Mouse (Mus musculus): ENCODE data around the gene Akr1cl. TPM values are rescaled to one million over a fixed set of nuclear protein-coding genes. Genes with fewer than 3 reads are reported as not detected.

Gene Akr1cl
- total RNA-seq, 2 experiments from 2014 or later: 0.29 TPM; not detected in 1

DNA sequence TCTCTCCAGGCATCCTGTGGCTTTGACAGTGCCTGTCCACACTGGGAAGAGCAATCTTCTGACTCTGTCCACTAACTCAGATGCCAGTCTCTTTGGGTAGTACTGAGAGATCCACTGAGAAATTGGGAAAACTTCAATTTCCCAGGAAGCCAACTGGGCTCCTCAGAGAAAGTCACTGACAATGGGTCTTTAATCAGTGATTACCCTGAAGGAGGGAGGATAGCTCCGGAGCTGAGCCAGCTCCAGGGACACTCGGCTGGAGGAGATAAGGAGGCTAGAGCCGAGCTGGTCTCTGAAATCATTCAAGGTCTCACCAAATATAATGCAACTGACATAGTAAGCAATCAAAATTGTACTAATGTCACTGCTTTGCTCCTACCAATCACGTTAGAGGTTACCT, 28.0 kb downstream of the Akr1cl start:
- intact Hi-C loops (cut with DNase I): no loop called here
- DNase-seq: no peak

- intact Hi-C loops (cut with DNase I): no loop called here
- DNase-seq: no peak
These were observed 39.4 kb downstream of the Akr1cl start for GRCm38 (mm10) chr1:64993206-64993605.

DNA sequence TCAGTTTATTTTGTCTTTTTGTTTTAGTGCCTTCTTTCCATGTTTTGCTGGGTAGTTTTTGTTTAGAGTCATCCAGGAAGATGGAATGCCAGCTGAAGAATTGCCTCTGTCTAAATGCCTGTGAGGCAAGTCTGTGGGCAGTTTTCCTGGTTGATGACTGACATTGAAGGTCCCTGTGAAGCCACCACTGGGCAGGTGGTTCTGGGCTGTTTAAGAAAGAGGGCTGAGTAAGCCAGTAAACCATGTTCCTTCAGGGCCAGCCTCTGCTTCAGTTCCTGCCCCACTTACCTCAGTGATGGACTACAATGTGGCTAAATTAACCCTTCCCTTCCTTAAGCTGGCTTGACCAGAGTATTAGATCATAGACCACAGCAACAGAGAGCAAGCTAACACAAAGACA, 44.4 kb downstream of the Akr1cl start:
- DNase-seq: no peak
- intact Hi-C loops (cut with DNase I): loop anchor here (5.0 to 10.0 kb wide), 2 partner anchors 271 to 373 kb away; partner anchors contain the start of gene Mettl21a

GRCm38 (mm10) chr1:64986120-64986519, 46.4 kb downstream of the Akr1cl start:
- intact Hi-C loops (cut with DNase I): loop anchor here (5.0 to 10.0 kb wide), 2 partner anchors 269 to 371 kb away; partner anchors contain the start of gene Mettl21a
- peak; percentile 51 to 66 for DNase-seq

GRCm38 (mm10) chr1:64983247-64983646, 49.3 kb downstream of the Akr1cl start:
- DNase-seq: no peak
- intact Hi-C loops (cut with DNase I): loop anchor here (5.0 to 10.0 kb wide), 2 partner anchors 61 to 368 kb away; partner anchors contain the start of gene Mettl21a

GRCm38 (mm10) chr1:64978321-64978799, 54.2 kb downstream of the Akr1cl start:
- intact Hi-C loops (cut with DNase I): no loop called here

DNA sequence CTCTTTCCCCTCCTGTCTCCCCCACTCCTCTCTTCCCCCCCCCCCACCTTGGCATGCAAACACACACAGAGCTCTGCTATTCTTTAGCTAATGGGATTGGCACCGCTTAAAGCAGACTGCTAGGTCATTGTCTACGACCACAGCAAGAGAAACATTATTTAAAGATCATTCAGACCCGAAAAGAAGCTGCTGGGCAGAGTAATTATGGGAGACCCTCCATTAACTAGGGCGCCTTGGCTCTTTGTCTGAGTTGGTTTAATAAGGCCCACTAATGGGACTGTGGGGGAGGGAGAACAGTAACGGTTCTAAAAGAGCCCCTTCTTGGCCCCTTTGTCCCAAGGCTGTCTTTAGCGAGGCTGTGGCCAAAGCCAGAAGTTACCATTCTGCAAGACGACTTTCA, 57.2 kb downstream of the Akr1cl start:
- intact Hi-C loops (cut with DNase I): no loop called here
- no peak for DNase-seq

More at GRCm38 (mm10) chr1:64978321-64978799, 54.2 kb downstream of the Akr1cl start:
- no peak for DNase-seq

DNA sequence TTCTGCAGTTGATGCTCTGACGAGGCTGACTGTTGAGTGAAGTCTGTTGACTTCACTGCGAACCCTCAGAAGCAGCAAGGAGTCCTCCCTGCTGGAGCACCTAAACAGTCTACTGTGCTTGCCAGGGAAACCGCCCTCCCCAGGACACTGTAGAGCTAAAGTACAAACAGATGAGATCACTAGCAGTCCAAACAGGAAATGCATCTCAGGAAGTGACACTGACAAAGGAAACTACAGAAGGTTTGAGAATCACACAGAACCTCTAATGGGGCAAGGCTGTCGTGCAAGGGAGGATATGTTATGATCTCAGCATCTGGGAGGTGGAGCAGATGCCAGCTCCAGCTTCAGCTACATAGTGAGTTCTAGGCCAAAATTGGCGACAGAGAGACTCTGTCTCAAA, 61.9 kb downstream of the Akr1cl start:
- intact Hi-C loops (cut with DNase I): no loop called here
- no peak for DNase-seq

Other genes starting within 250 kb of the Akr1cl start
- gene Plekhm3, start 75.9 kb downstream of the Akr1cl start, total RNA-seq (2021): 10 to 100 TPM in 1 of 2 experiments, 1 to 10 TPM in 1; 6.8 to 10.8 TPM
- gene Cryge, start 18.4 kb upstream of the Akr1cl start, total RNA-seq (2021): not detected
- not detected for gene Crygd, start 30.7 kb upstream of the Akr1cl start, total RNA-seq (2021)
- not detected for gene Crygc, start 40.9 kb upstream of the Akr1cl start, total RNA-seq (2021)
- gene Crygb, start 49.5 kb upstream of the Akr1cl start, total RNA-seq (2021): not detected
- not detected for gene Cryga, start 70.6 kb upstream of the Akr1cl start, total RNA-seq (2021)
- not detected for gene Gm28845, start 86.8 kb upstream of the Akr1cl start, total RNA-seq (2021)
- gene D630023F18Rik, start 90.5 kb upstream of the Akr1cl start, total RNA-seq (2021): not detected
- gene Idh1, start 153.7 kb upstream of the Akr1cl start, total RNA-seq (2021): 10 to 100 TPM; 54.2 to 76.5 TPM
- gene Pikfyve, start 153.9 kb upstream of the Akr1cl start, total RNA-seq (2021): 10 to 100 TPM; 12.7 to 13.5 TPM
- not detected for gene Pth2r, start 249.3 kb upstream of the Akr1cl start, total RNA-seq (2021)

All from heart, postnatal 14 days (tissue).